Mouse (Mus musculus) liver, embryonic 12.5 days (tissue): ENCODE data around the gene Rnd1. TPM values are rescaled to one million over a fixed set of nuclear protein-coding genes. Genes with fewer than 3 reads are reported as not detected.

Source experiments
- ATAC-seq: fragments of 200-750 bp; cut with Nextera tagmentation; 2 replicates; pipeline ENCODE4 v1.8.0; 2017; ENCODE audit warnings: moderate number of reproducible peaks, mild to moderate bottlenecking, moderate library complexity
- H3K27ac ChIP-seq: fragments of 300-500 bp; sonication (generic); 2 replicates; pipeline ENCODE4 v1.5.1; 2016; ENCODE audit warnings: mild to moderate bottlenecking
- H3K27me3 ChIP-seq: fragments of 300-500 bp; sonication (generic); replicated peaks from 2 replicates; pipeline ENCODE4 v1.6.1; 2016; ENCODE audit warnings: mild to moderate bottlenecking, moderate library complexity
- H3K36me3 ChIP-seq: fragments of 300-500 bp; sonication (generic); 2 replicates; pipeline ENCODE4 v1.6.1; 2016; ENCODE audit warnings: mild to moderate bottlenecking, moderate library complexity
- H3K4me1 ChIP-seq: fragments of 300-500 bp; sonication (generic); 2 replicates; pipeline ENCODE4 v1.6.1; 2016
- H3K4me2 ChIP-seq: fragments of 300-500 bp; sonication (generic); 2 replicates; pipeline ENCODE4 v1.6.1; 2016; ENCODE audit warnings: mild to moderate bottlenecking, moderate library complexity
- H3K4me3 ChIP-seq: fragments of 300-500 bp; sonication (generic); 2 replicates; pipeline ENCODE4 v1.5.1; 2016; ENCODE audit warnings: mild to moderate bottlenecking, moderate library complexity
- H3K9ac ChIP-seq: fragments of 300-500 bp; sonication (generic); 2 replicates; pipeline ENCODE4 v1.6.1; 2016; ENCODE audit warnings: mild to moderate bottlenecking, moderate library complexity
- H3K9me3 ChIP-seq: fragments of 300-500 bp; sonication (generic); replicated peaks from 2 replicates; pipeline ENCODE4 v1.6.1; 2016; ENCODE audit warnings: mild to moderate bottlenecking, moderate library complexity
- WGBS: fragments of 180-500 bp; shearing (Covaris S2); methylation state at CpG from one replicate; pipeline ENCODE4 v1.1.7; 2016; ENCODE audit not compliant: insufficient replicate concordance; 5-methylcytosine and 5-hydroxymethylcytosine counted together
- polyA plus RNA-seq: library from polyadenylated mRNA; unstranded; fragments of >200 nt; fragmentation: Nextera tagmentation; extraction: Ambion mirVana; gene quantifications from 2 replicates; pipeline ENCODE4 v1.2.1, GENCODE M21; 2016

Gene Rnd1
- polyA plus RNA-seq, 1 experiment from 2014 or later, result 0.50 TPM

DNA sequence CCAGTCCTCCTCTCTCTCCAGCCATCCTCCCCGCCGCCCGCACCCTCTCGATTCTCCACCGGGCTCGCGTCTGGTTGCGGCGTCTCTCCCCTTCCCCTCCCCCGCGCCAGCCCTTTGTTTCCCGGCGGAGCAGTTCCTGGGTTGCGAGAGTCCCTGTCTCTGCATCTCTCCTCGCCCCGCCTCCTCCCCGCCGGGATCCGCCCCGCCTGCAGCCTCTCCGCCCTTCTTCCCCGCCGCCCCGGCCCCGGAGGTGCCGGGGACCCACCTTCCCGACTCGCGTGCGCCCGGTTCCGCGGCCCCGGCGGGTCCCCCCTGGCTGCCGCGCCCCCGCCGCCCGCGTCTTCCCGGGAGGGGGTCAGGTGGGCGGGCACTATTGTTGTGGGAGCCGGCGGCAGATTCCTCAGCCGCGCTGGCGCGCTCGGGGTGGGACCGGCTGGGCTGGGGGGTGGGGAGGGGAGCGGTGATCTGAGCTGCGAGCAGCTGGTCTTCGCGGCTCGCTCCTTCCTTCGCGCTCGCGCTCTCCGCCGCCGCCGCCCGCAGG, 42.6 kb downstream of the Rnd1 start:
- no peaks in the 10 kb centered on the region for H3K9me3 ChIP-seq
- ATAC-seq, result no peak; the same call in 1 of the 2 replicates
- peak overlapping the region; percentile 60 for H3K9ac ChIP-seq
- H3K4me3 ChIP-seq, result peak overlapping the region; percentile 66
- H3K4me2 ChIP-seq, result peak overlapping the region; percentile 94
- peaks cover 98% of the 10 kb centered on the region for H3K27me3 ChIP-seq
- 2% methylated on average over 53 of the region's 65 CpGs for WGBS
- peaks cover 46% of the 10 kb centered on the region for H3K4me1 ChIP-seq
- H3K36me3 ChIP-seq, result no peaks in the 10 kb centered on the region
- no peak overlapping the region for H3K27ac ChIP-seq

DNA sequence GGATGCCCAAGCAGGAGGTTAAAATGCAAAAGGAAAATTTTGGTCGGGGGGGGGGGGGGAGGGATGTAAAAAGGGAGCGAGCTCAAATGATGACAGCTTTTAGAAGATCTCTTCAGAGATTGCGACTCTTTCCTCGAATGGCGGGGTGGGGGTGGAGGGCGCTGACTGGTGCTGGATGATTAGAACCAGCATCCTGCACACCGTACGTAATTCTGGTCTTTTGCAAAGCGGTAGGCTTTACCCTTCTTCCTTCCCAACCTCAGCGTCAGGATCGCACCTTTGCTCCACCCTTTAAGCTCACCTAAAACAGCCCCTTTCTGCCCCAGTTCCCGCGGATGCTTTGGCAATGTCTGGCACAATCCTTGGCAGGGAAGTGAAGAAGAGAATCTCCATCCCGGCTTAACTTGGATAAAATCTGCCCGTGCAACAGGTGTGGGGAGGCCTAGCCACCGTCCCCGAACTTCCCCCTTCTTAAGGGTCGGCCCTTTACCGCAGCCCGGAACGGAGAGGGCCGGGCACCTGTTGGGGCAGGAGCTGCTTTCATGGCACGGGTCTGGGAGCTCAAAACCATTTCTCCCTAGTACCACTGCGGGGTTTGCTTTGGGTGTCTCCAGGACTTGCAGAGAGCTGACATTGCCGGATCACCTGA, 43.3 kb downstream of the Rnd1 start:
- peaks cover 48% of the 10 kb centered on the region for H3K4me1 ChIP-seq
- peaks cover 98% of the 10 kb centered on the region for H3K27me3 ChIP-seq
- no peak overlapping the region for H3K27ac ChIP-seq
- no peak for ATAC-seq
- no peak overlapping the region for H3K9ac ChIP-seq
- H3K9me3 ChIP-seq, result no peaks in the 10 kb centered on the region
- peak overlapping the region; percentile 66 for H3K4me3 ChIP-seq
- no peaks in the 10 kb centered on the region for H3K36me3 ChIP-seq
- 2% methylated on average over 25 of the region's 25 CpGs for WGBS
- peak overlapping the region; percentile 94 for H3K4me2 ChIP-seq

GRCm38 (mm10) chr15:98632921-98633320, 44.3 kb downstream of the Rnd1 start:
- 1% methylated on average over 4 of the region's 4 CpGs for WGBS
- H3K36me3 ChIP-seq, result no peaks in the 10 kb centered on the region
- H3K9me3 ChIP-seq, result no peaks in the 10 kb centered on the region
- no peak overlapping the region for H3K27ac ChIP-seq
- peak overlapping the region; percentile 26; the same call in 1 of the 2 replicates for H3K4me3 ChIP-seq
- peaks cover 55% of the 10 kb centered on the region for H3K4me1 ChIP-seq
- H3K27me3 ChIP-seq, result peaks cover 100% of the 10 kb centered on the region
- no peak overlapping the region for H3K9ac ChIP-seq
- ATAC-seq, result no peak
- H3K4me2 ChIP-seq, result peak overlapping the region; percentile 94

GRCm38 (mm10) chr15:98632107-98632744, 45.0 kb downstream of the Rnd1 start:
- Histone ChIP-seq H3K27ac (no peak overlapping the region), H3K4me2 (peak overlapping the region; percentile 94)

GRCm38 (mm10) chr15:98631493-98631892, 45.8 kb downstream of the Rnd1 start:
- no peak overlapping the region for H3K9ac ChIP-seq
- peaks cover 100% of the 10 kb centered on the region for H3K27me3 ChIP-seq
- 0 out of 2 replicates have a peak, but pooled peaks cover 4% of the 10 kb centered on the region for H3K9me3 ChIP-seq
- peak; percentile 35 for ATAC-seq
- H3K36me3 ChIP-seq, result no peaks in the 10 kb centered on the region
- peak overlapping the region; percentile 94 for H3K4me2 ChIP-seq
- WGBS, result 2% methylated on average over 18 of the region's 18 CpGs
- peak overlapping the region; percentile 26; the same call in 1 of the 2 replicates for H3K4me3 ChIP-seq
- peaks cover 55% of the 10 kb centered on the region for H3K4me1 ChIP-seq
- H3K27ac ChIP-seq, result no peak overlapping the region

More at GRCm38 (mm10) chr15:98632107-98632744, 45.0 kb downstream of the Rnd1 start:
- Histone ChIP-seq H3K4me1 (peaks cover 55% of the 10 kb centered on the region), H3K9me3 (no peaks in the 10 kb centered on the region), H3K9ac (no peak overlapping the region), H3K36me3 (no peaks in the 10 kb centered on the region), H3K27me3 (peaks cover 100% of the 10 kb centered on the region), H3K4me3 (peak overlapping the region; percentile 26)
- WGBS, result 1% methylated on average over 25 of the region's 25 CpGs
- ATAC-seq, result no peak

- ATAC-seq, result no peak
- H3K36me3 ChIP-seq, result no peaks in the 10 kb centered on the region
- no peak within 1 kb of the TSS for H3K27ac ChIP-seq
- H3K27me3 ChIP-seq, result peaks cover 100% of the 10 kb centered on the region
- H3K4me2 ChIP-seq, result peak within 1 kb of the TSS; percentile 94
- H3K9ac ChIP-seq, result no peak within 1 kb of the TSS
- 0 out of 2 replicates have a peak, but pooled peaks cover 4% of the 10 kb centered on the region for H3K9me3 ChIP-seq
- 27% methylated on average over 4 of the region's 4 CpGs for WGBS
- H3K4me1 ChIP-seq, result peaks cover 54% of the 10 kb centered on the region
- H3K4me3 ChIP-seq, result peak within 1 kb of the TSS; percentile 26; the same call in 1 of the 2 replicates
These were observed 46.7 kb downstream of the Rnd1 start, which contains the start of gene Cacnb3 for GRCm38 (mm10) chr15:98630540-98630939. Gene Cacnb3 (plus strand): TSS chr15:98630840.

GRCm38 (mm10) chr15:98629464-98629863, 47.8 kb downstream of the Rnd1 start:
- no peak for ATAC-seq
- WGBS, result 37% methylated on average over 6 of the region's 6 CpGs
- no peak overlapping the region for H3K27ac ChIP-seq
- peaks cover 44% of the 10 kb centered on the region for H3K4me1 ChIP-seq
- H3K9ac ChIP-seq, result no peak overlapping the region
- no peak overlapping the region for H3K4me3 ChIP-seq
- H3K4me2 ChIP-seq, result no peak overlapping the region
- H3K27me3 ChIP-seq, result peaks cover 97% of the 10 kb centered on the region
- no peaks in the 10 kb centered on the region for H3K36me3 ChIP-seq
- H3K9me3 ChIP-seq, result 0 out of 2 replicates have a peak, but pooled peaks cover 4% of the 10 kb centered on the region

DNA sequence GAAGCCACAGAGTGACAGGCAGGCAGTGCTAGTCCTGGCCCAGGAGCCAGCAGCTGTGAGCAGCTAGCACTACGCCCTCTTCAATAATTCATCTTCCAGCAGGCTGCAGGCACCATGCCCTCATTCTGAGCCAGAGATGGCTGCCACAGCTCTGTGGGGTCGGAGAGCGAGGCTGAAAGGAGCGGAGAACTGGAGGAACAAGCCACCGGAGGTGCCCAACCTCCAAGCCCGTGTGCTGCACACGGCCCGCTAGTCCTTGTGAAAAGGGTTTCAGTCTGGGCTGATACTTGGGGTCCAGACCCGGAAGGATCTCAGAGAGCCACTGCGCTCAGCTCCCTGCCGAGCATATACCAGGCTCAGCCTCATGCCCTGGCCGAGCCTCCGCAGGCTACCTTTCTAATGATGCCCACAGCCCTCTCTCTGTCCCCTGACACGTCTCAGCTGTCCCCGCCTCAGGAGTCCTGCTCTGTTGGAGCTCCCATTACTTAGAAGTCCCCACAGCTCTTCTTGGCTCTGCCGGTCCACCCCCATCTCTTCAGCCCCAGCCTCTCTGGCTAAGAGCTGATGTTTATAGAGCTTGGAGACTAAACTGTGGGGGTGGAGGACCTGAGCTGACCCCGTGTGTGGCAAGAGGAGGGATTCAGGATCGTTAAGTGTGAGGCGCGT, 48.5 kb downstream of the Rnd1 start:
- no peak overlapping the region for H3K4me3 ChIP-seq

DNA sequence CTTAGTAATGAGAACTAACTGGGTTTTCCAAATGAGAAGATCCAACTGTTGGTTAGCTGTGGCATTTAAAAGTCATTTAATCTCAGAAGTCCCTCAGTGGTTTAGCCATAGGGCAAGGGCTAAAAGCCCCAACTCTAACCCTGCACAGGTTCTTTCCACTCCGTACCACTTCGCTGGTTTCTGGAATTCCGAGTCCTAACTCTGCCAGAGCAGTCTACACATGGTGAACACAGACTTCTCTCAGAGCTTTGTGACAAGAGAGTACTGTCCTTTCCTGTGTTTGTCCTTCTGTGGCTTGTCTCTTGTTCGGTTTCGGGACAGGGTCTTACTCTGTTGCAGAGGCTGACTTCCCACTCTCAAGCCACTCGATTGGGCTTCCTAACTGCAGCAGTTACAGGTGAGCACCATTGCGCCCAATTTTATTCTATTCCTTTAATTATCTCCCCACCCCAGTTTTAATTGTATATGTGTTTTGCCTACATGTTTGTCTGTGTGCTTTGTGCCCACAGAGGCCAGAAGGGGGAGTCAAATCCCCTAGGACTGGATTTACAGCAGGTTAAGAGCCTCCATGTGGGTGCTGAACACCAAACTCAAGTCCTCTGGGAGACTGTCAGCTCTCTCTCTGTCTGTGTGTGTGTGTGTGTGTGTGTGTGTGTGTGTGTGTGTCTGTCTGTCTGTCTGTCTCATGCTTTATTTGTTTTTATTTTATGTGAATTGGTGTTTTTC, 50.6 kb downstream of the Rnd1 start:
- Histone ChIP-seq H3K4me3 (no peak overlapping the region), H3K4me1 (peaks cover 17% of the 10 kb centered on the region), H3K9ac (no peak overlapping the region), H3K9me3 (0 out of 2 replicates have a peak, but pooled peaks cover 4% of the 10 kb centered on the region), H3K27ac (no peak overlapping the region), H3K36me3 (no peaks in the 10 kb centered on the region), H3K4me2 (no peak overlapping the region), H3K27me3 (peaks cover 94% of the 10 kb centered on the region)
- no peak for ATAC-seq
- WGBS, result 61% methylated on average over 7 of the region's 7 CpGs

More for the DNA sequence above, 48.5 kb downstream of the Rnd1 start:
- Histone ChIP-seq H3K27me3 (peaks cover 95% of the 10 kb centered on the region), H3K27ac (no peak overlapping the region), H3K9me3 (0 out of 2 replicates have a peak, but pooled peaks cover 4% of the 10 kb centered on the region), H3K4me2 (peak overlapping the region; percentile 23), H3K4me1 (peaks cover 37% of the 10 kb centered on the region), H3K36me3 (no peaks in the 10 kb centered on the region), H3K9ac (no peak overlapping the region)
- 0 out of 2 replicates have a peak, but pooled peaks have one; percentile 23 for ATAC-seq
- 14% methylated on average over 20 of the region's 20 CpGs for WGBS

DNA sequence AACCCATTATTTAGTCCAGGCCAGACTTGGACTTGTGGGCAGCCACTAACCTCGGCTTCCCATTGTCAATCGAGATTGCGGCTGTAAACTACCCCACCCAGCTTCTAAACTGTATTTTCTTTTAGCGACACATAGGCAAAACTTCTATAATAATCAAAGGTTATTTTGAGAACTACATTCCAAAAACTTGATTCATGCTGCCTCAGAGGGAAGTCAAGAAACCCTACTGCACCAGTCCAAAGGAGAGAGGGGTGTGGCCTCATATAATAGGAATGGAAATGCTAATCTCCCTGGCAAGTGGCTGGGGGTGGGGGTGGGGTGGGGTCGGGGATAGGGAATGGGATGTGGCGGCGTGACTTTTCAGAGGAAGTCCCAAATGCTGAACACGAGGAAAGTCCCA, 51.2 kb downstream of the Rnd1 start:
- no peak overlapping the region for H3K4me2 ChIP-seq
- H3K9me3 ChIP-seq, result 0 out of 2 replicates have a peak, but pooled peaks cover 4% of the 10 kb centered on the region
- 21% methylated on average over 8 of the region's 8 CpGs for WGBS
- no peak overlapping the region for H3K27ac ChIP-seq
- no peak overlapping the region for H3K4me3 ChIP-seq
- no peaks in the 10 kb centered on the region for H3K36me3 ChIP-seq
- peaks cover 94% of the 10 kb centered on the region for H3K27me3 ChIP-seq
- H3K4me1 ChIP-seq, result 0 out of 2 replicates have a peak, but pooled peaks cover 12% of the 10 kb centered on the region
- no peak overlapping the region for H3K9ac ChIP-seq
- no peak for ATAC-seq

DNA sequence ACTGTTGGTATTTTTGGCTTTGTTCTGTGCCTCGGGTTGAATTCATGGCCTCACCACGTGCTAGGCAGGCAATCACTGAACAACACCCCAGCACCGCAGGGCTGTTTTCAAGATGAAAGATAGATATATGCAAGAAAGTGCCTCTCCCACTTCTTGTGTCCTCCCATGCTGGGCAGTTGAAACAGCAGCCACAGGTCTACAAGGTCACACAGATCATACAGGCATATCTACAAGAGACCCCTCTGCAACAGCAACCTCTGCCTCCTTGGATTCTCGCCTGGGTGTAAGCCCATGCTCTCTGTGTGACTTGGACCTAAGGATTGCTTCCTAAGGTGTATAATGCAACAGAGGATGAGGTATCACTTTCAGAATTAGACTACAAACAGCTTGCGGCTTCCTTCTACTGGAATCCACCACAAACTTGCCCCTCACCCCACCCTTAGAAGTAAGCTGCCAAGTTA, 53.9 kb downstream of the Rnd1 start:
- peaks cover 93% of the 10 kb centered on the region for H3K27me3 ChIP-seq
- no peak overlapping the region for H3K9ac ChIP-seq
- ATAC-seq, result no peak; the same call in 1 of the 2 replicates
- H3K4me3 ChIP-seq, result no peak overlapping the region
- H3K4me1 ChIP-seq, result 0 out of 2 replicates have a peak, but pooled peaks cover 2% of the 10 kb centered on the region
- 36% methylated on average over 5 of the region's 5 CpGs for WGBS
- no peak overlapping the region for H3K4me2 ChIP-seq
- no peaks in the 10 kb centered on the region for H3K36me3 ChIP-seq
- 0 out of 2 replicates have a peak, but pooled peaks cover 4% of the 10 kb centered on the region for H3K9me3 ChIP-seq
- H3K27ac ChIP-seq, result no peak overlapping the region
